Mouse (Mus musculus) thymus, adult 2 months (tissue): ENCODE results near the gene Rfxank.

Experiments used
- CTCF ChIP-seq: fragments of 200-500 bp; IDR thresholded peaks from 2 replicates; pipeline ENCODE4 v1.5.1; 2012; ENCODE audit warnings: mild to moderate bottlenecking, control low read depth, low read length, moderate library complexity, borderline replicate concordance; ENCODE audit not compliant: control insufficient read depth, poor library complexity, insufficient read depth; ENCODE audit errors: extremely low read depth
- POLR2A ChIP-seq: fragments of 200-500 bp; IDR thresholded peaks from 2 replicates; pipeline ENCODE4 v1.6.1; 2012; ENCODE audit warnings: mild to moderate bottlenecking, low read length, control low read depth, moderate library complexity; ENCODE audit not compliant: control insufficient read depth, poor library complexity, insufficient read depth; ENCODE audit errors: extremely low read depth

DNA sequence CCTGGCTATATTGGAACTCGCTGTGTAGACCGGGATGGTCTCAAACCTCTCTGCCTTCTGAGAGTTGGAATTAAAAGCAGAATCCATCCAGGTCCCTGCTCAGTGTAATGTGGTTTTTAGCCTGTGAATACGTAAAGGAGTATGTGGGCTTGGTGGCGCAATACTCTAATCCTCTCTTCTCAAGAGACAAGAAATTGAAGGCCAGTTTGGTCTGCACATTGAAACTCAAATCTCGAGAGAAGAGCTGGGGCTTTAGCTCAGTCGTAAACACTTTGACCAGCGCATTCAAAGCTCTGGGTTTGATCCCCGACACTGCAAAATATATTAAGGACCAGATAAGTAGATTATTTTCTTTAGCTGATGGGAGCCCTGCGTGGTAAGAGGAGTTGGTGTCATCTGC is 1.0 kb upstream of the Rfxank start:
- TF ChIP-seq POLR2A (no peak), CTCF (no peak)
